Mouse (Mus musculus) E14TG2a.4 (cell line): ENCODE results near the gene Astn1.

ENCODE experiments used
- CTCF ChIP-seq: conservative IDR thresholded peaks from 2 replicates; pipeline ENCODE4 v1.5.1; 2014; ENCODE audit warnings: low read length
- NANOG ChIP-seq: IDR thresholded peaks from 2 replicates; pipeline ENCODE4 v1.6.1; 2014; ENCODE audit warnings: borderline replicate concordance, low read length, mixed read lengths
- POU5F1 ChIP-seq: IDR thresholded peaks from 2 replicates; pipeline ENCODE4 v1.6.1; 2014; ENCODE audit warnings: low read length, borderline replicate concordance

DNA sequence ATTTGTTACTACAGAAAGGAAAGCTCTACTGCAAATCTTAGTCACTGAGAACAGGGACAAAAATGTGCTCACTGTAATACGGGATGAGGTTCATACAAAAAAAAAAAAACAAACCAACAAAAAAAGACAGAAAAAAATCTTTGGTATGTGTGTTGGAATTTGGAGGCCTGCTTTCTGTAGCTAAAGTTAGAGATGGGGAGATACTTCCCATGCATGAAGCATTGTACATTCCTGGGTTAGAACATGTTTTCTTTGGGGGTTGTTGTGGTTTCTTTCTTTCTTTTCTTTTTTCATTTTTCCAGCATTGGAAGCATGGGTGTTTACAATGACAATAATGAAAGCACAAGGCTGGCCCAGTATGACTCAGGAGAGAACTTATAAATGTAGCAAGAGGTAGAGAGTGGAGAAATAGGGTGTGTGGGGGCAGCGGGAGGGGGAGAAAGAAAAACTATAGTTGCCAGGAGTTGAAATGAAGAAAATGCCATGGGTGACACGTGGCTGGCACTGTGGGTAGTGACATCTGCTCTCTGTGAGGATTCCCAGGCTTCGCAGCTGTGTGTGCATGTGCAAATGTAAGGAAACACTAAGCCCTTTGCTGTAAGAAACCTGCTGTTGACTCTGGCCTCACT is 370.9 kb downstream of the Astn1 start:
- TF ChIP-seq CTCF, result no peak
- TF ChIP-seq NANOG, result no peak
- TF ChIP-seq POU5F1, result no peak
